Mouse (Mus musculus): ENCODE results near the gene Dnaja3.

- TF ChIP-seq POLR2A (IDR thresholded peaks at IDR 0.05; ENCODE audit: extremely low read depth, insufficient read depth, low read length) (peak; percentile 70), CTCF (IDR thresholded peaks at IDR 0.05; ENCODE audit: extremely low read depth, insufficient read depth, low read length) (no peak)
These were observed 15.2 kb upstream of the Dnaja3 start, which contains the start of gene Pam16 for GRCm38 (mm10) chr16:4624481-4625110.
